Mouse (Mus musculus): ENCODE measurements around the gene Filip1l.

DNA sequence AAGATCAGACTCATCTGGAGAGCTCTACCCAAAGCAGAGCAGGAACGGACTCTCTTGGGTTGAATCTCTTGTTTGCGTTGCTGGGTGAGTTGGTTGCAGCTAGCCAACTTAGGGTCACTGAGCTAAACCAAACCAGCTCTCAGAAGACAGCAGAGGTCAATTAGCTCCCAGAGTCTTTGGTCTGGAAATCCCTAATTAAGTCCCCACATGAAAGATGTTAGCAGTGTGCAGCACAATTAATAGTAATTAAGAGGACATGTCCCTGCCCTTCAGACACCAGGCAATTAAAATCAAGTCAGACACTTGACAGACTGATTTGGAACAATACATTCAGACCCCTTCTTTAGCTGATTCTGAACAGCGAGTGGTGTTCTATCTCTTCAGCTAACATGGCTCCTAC, 38.7 kb upstream of the Filip1l start:
- no peak for TF ChIP-seq CTCF (IDR thresholded peaks at IDR 0.05; ENCODE audit: low read depth)
- TF ChIP-seq EP300 (optimal IDR thresholded peaks at IDR 0.05): no peak
